Mouse (Mus musculus) MEL (cell line): ENCODE data around the gene Ccr2. TPM values are rescaled to one million over a fixed set of nuclear protein-coding genes. Genes with fewer than 3 reads are reported as not detected.

Experiments used
- DNase-seq: peaks from one replicate; pipeline ENCODE4 v3.0.0; 2011; ENCODE audit warnings: low read depth, low spot score
- H3K27ac ChIP-seq: 2 replicates; pipeline ENCODE4 v1.5.1; 2012; ENCODE audit warnings: low read depth, mild to moderate bottlenecking, control low read depth, low read length, moderate library complexity; ENCODE audit not compliant: control insufficient read depth
- H3K27me3 ChIP-seq, 2 experiments: fragments of 150-350 bp in 1 of 2; sonication (generic) in 1 of 2; 2 replicates each; pipeline ENCODE4 v1.6.1; 2012; ENCODE audit warnings: low read length in 2 of 2, mild to moderate bottlenecking in 2 of 2, improper control_type of control experiment in 1 of 2, moderate library complexity in 1 of 2; ENCODE audit not compliant: insufficient read depth in 2 of 2, control insufficient read depth in 1 of 2
- H3K36me3 ChIP-seq, 2 experiments: 2 replicates each; pipeline ENCODE4 v1.6.1; 2012 to 2014; ENCODE audit warnings: low read length in 2 of 2, improper control_type of control experiment in 1 of 2, inconsistent platforms in 1 of 2, mild to moderate bottlenecking in 1 of 2; ENCODE audit not compliant: insufficient read depth in 2 of 2, control insufficient read depth in 1 of 2
- H3K4me1 ChIP-seq, 2 experiments: fragments of 150-350 bp in 1 of 2; sonication (generic) in 1 of 2; 2 replicates each; pipeline ENCODE4 v1.6.1; 2012; ENCODE audit warnings: low read length in 2 of 2, improper control_type of control experiment in 1 of 2, mild to moderate bottlenecking in 1 of 2; ENCODE audit not compliant: insufficient read depth in 2 of 2, control insufficient read depth in 1 of 2
- H3K4me3 ChIP-seq, 2 experiments: fragments of 150-350 bp in 1 of 2; sonication (generic) in 1 of 2; 2 replicates each; pipeline ENCODE4 v1.5.1; 2012; ENCODE audit warnings: low read depth in 2 of 2, low read length in 2 of 2, mild to moderate bottlenecking in 2 of 2, moderate library complexity in 2 of 2, control low read depth in 1 of 2, improper control_type of control experiment in 1 of 2; ENCODE audit not compliant: control insufficient read depth in 1 of 2, insufficient read depth in 1 of 2
- H3K79me2 ChIP-seq: 2 replicates; pipeline ENCODE4 v1.6.1; 2012; ENCODE audit warnings: mild to moderate bottlenecking, low read length, moderate library complexity; ENCODE audit not compliant: control insufficient read depth, poor library complexity, insufficient read depth
- H3K9ac ChIP-seq: 2 replicates; pipeline ENCODE4 v1.6.1; 2012; ENCODE audit warnings: low read depth, mild to moderate bottlenecking, control low read depth, low read length, moderate library complexity; ENCODE audit not compliant: control insufficient read depth, poor library complexity, severe bottlenecking
- H3K9me3 ChIP-seq: fragments of 150-350 bp; sonication (generic); replicated peaks from 2 replicates; pipeline ENCODE4 v1.6.1; 2012; ENCODE audit warnings: mild to moderate bottlenecking, low read length, improper control_type of control experiment, moderate library complexity; ENCODE audit not compliant: insufficient read depth
- BHLHE40 ChIP-seq: IDR thresholded peaks from 2 replicates; pipeline ENCODE4 v1.6.1; 2012; ENCODE audit warnings: low read depth, mild to moderate bottlenecking, inconsistent platforms, low read length, improper control_type of control experiment, borderline replicate concordance
- CHD1 ChIP-seq: IDR thresholded peaks from 2 replicates; pipeline ENCODE4 v1.6.1; 2012; ENCODE audit warnings: low read depth, mild to moderate bottlenecking, inconsistent platforms, low read length, improper control_type of control experiment
- CHD2 ChIP-seq: IDR thresholded peaks from 2 replicates; pipeline ENCODE4 v1.6.1; 2011; ENCODE audit warnings: low read length, improper control_type of control experiment
- CTCF ChIP-seq, 3 experiments: IDR thresholded peaks in 2 of 3; conservative IDR thresholded peaks in 1 of 3; 2 replicates each; pipeline ENCODE4 v1.5.1; 2011 to 2012; ENCODE audit warnings: low read length in 3 of 3, low read depth in 2 of 3, mild to moderate bottlenecking in 2 of 3, improper control_type of control experiment in 1 of 3, inconsistent platforms in 1 of 3, mixed read lengths in 1 of 3, moderate library complexity in 1 of 3; ENCODE audit not compliant: control insufficient read depth in 1 of 3, insufficient read depth in 1 of 3, poor library complexity in 1 of 3, severe bottlenecking in 1 of 3
- E2F4 ChIP-seq: IDR thresholded peaks from 2 replicates; pipeline ENCODE4 v1.6.1; 2011; ENCODE audit warnings: low read depth, low read length, improper control_type of control experiment, borderline replicate concordance
- ELF1 ChIP-seq: IDR thresholded peaks from 2 replicates; pipeline ENCODE4 v1.6.1; 2014; ENCODE audit warnings: low read depth, mild to moderate bottlenecking, inconsistent platforms, low read length, improper control_type of control experiment, moderate library complexity
- EP300 ChIP-seq, 2 experiments: IDR thresholded peaks; 2 replicates each; pipeline ENCODE4 v1.6.1; 2011; ENCODE audit warnings: improper control_type of control experiment in 2 of 2, low read length in 2 of 2, low read depth in 1 of 2, mild to moderate bottlenecking in 1 of 2
- ETS1 ChIP-seq: IDR thresholded peaks from 2 replicates; pipeline ENCODE4 v1.6.1; 2012; ENCODE audit warnings: low read depth, mild to moderate bottlenecking, inconsistent platforms, low read length, improper control_type of control experiment, moderate library complexity
- GABPA ChIP-seq: IDR thresholded peaks from 2 replicates; pipeline ENCODE4 v1.6.1; 2012; ENCODE audit warnings: low read depth, mild to moderate bottlenecking, inconsistent platforms, low read length, improper control_type of control experiment, moderate library complexity
- GATA1 ChIP-seq: IDR thresholded peaks from 2 replicates; pipeline ENCODE4 v1.6.1; 2011; ENCODE audit warnings: low read depth, low read length, improper control_type of control experiment
- HCFC1 ChIP-seq: IDR thresholded peaks from 2 replicates; pipeline ENCODE4 v1.6.1; 2012; ENCODE audit warnings: low read depth, mild to moderate bottlenecking, inconsistent platforms, low read length, improper control_type of control experiment, moderate library complexity
- JUND ChIP-seq: IDR thresholded peaks from 2 replicates; pipeline ENCODE4 v1.6.1; 2011; ENCODE audit warnings: low read depth, mild to moderate bottlenecking, improper control_type of control experiment, low read length
- KAT2A ChIP-seq: conservative IDR thresholded peaks from 2 replicates; pipeline ENCODE4 v1.6.1; 2012; ENCODE audit warnings: low read depth, low read length, improper control_type of control experiment, inconsistent platforms
- MAFK ChIP-seq: IDR thresholded peaks from 2 replicates; pipeline ENCODE4 v1.6.1; 2011; ENCODE audit warnings: low read depth, mild to moderate bottlenecking, low read length, improper control_type of control experiment, borderline replicate concordance
- MAX ChIP-seq: IDR thresholded peaks from 2 replicates; pipeline ENCODE4 v1.6.1; 2011; ENCODE audit warnings: low read length, improper control_type of control experiment
- MAZ ChIP-seq: IDR thresholded peaks from 2 replicates; pipeline ENCODE4 v1.6.1; 2012; ENCODE audit warnings: low read depth, mild to moderate bottlenecking, inconsistent platforms, low read length, improper control_type of control experiment
- MEF2A ChIP-seq: IDR thresholded peaks from 2 replicates; pipeline ENCODE4 v1.6.1; 2014; ENCODE audit warnings: low read depth, mild to moderate bottlenecking, inconsistent platforms, low read length, improper control_type of control experiment; ENCODE audit not compliant: poor library complexity, insufficient replicate concordance, severe bottlenecking; ENCODE audit errors: extremely low read depth
- MXI1 ChIP-seq: IDR thresholded peaks from 2 replicates; pipeline ENCODE4 v1.6.1; 2011; ENCODE audit warnings: mild to moderate bottlenecking, low read depth, low read length, improper control_type of control experiment
- MYB ChIP-seq: IDR thresholded peaks from 2 replicates; pipeline ENCODE4 v1.6.1; 2011; ENCODE audit warnings: mild to moderate bottlenecking, low read depth, low read length, improper control_type of control experiment
- NRF1 ChIP-seq: IDR thresholded peaks from 2 replicates; pipeline ENCODE4 v1.6.1; 2014; ENCODE audit warnings: low read depth, mild to moderate bottlenecking, inconsistent platforms, low read length, improper control_type of control experiment, moderate library complexity; ENCODE audit not compliant: poor library complexity, insufficient read depth, severe bottlenecking
- POLR2A ChIP-seq, 2 experiments: IDR thresholded peaks; 2 replicates each; pipeline ENCODE4 v1.6.1; 2011 to 2012; ENCODE audit warnings: low read length in 2 of 2, mild to moderate bottlenecking in 2 of 2, control low read depth in 1 of 2, improper control_type of control experiment in 1 of 2, low read depth in 1 of 2, moderate library complexity in 1 of 2; ENCODE audit not compliant: control insufficient read depth in 1 of 2, insufficient read depth in 1 of 2, poor library complexity in 1 of 2
- POLR2AphosphoS2 ChIP-seq: IDR thresholded peaks from 2 replicates; pipeline ENCODE4 v1.6.1; 2011; ENCODE audit warnings: low read length, improper control_type of control experiment
- POLR2AphosphoS5 ChIP-seq: IDR thresholded peaks from 2 replicates; pipeline ENCODE4 v1.6.1; 2012; ENCODE audit warnings: low read depth, borderline replicate concordance, mild to moderate bottlenecking, inconsistent platforms, low read length, moderate library complexity, mixed read lengths
- RAD21 ChIP-seq: IDR thresholded peaks from 2 replicates; pipeline ENCODE4 v1.6.1; 2011; ENCODE audit warnings: mild to moderate bottlenecking, low read depth, low read length, improper control_type of control experiment
- SIN3A ChIP-seq: IDR thresholded peaks from 2 replicates; pipeline ENCODE4 v1.6.1; 2012; ENCODE audit warnings: low read length, improper control_type of control experiment, inconsistent platforms
- TAL1 ChIP-seq: IDR thresholded peaks from 2 replicates; pipeline ENCODE4 v1.6.1; 2012; ENCODE audit warnings: mild to moderate bottlenecking, inconsistent platforms, low read length, moderate library complexity, mixed read lengths
- TBP ChIP-seq: IDR thresholded peaks from 2 replicates; pipeline ENCODE4 v1.8.0; 2011; ENCODE audit warnings: low read depth, low read length, improper control_type of control experiment
- TCF12 ChIP-seq: IDR thresholded peaks from 2 replicates; pipeline ENCODE4 v1.6.1; 2014; ENCODE audit warnings: low read depth, mild to moderate bottlenecking, inconsistent platforms, low read length, improper control_type of control experiment, moderate library complexity
- UBTF ChIP-seq: IDR thresholded peaks from 2 replicates; pipeline ENCODE4 v1.6.1; 2012; ENCODE audit warnings: low read depth, mild to moderate bottlenecking, inconsistent platforms, low read length, improper control_type of control experiment, moderate library complexity, borderline replicate concordance; ENCODE audit not compliant: insufficient read depth
- USF1 ChIP-seq: IDR thresholded peaks from 2 replicates; pipeline ENCODE4 v1.6.1; 2014; ENCODE audit warnings: low read depth, mild to moderate bottlenecking, inconsistent platforms, low read length, improper control_type of control experiment, moderate library complexity
- USF2 ChIP-seq, 2 experiments: IDR thresholded peaks; 2 replicates each; pipeline ENCODE4 v1.6.1; 2011 to 2012; ENCODE audit warnings: improper control_type of control experiment in 2 of 2, low read length in 2 of 2, borderline replicate concordance in 1 of 2, inconsistent platforms in 1 of 2, low read depth in 1 of 2, mild to moderate bottlenecking in 1 of 2; ENCODE audit not compliant: insufficient read depth in 1 of 2
- ZC3H11A ChIP-seq: IDR thresholded peaks from 2 replicates; pipeline ENCODE4 v1.6.1; 2012; ENCODE audit warnings: low read depth, mild to moderate bottlenecking, inconsistent platforms, low read length, improper control_type of control experiment
- ZKSCAN1 ChIP-seq: IDR thresholded peaks from 2 replicates; pipeline ENCODE4 v1.6.1; 2012; ENCODE audit warnings: low read depth, mild to moderate bottlenecking, inconsistent platforms, low read length, improper control_type of control experiment, moderate library complexity
- ZMIZ1 ChIP-seq: IDR thresholded peaks from 2 replicates; pipeline ENCODE4 v1.6.1; 2012; ENCODE audit warnings: low read depth, mild to moderate bottlenecking, inconsistent platforms, low read length, improper control_type of control experiment, moderate library complexity
- ZNF384 ChIP-seq: IDR thresholded peaks from 2 replicates; pipeline ENCODE4 v1.6.1; 2012; ENCODE audit warnings: low read depth, mild to moderate bottlenecking, inconsistent platforms, low read length, improper control_type of control experiment
- polyA plus RNA-seq, 2 experiments: library from polyadenylated mRNA; stranded (reverse) in 1 of 2; unstranded in 1 of 2; fragments of >175 nt in 1 of 2; fragments of >200 nt in 1 of 2; gene quantifications; 2 replicates each; pipeline versions ENCODE4 v1.2.1 to v1.2.4; 2012; ENCODE audit warnings: low replicate concordance in 2 of 2, low read depth in 1 of 2; ENCODE audit not compliant: insufficient read length in 2 of 2, insufficient read depth in 1 of 2, missing spikeins in 1 of 2
- total RNA-seq: library from RNA; depleted of rRNA; stranded (reverse); fragments of 300-350 nt; gene quantifications from 2 replicates; pipeline ENCODE4 v1.2.3, GENCODE M21; 2012

Ccr2 gene
- total and polyA plus RNA-seq, 3 experiments: 4.1 to 10.8 TPM; not detected in 1

- Histone ChIP-seq H3K4me1 (peaks cover 12 to 21% of the 10 kb centered on the region in 2 experiments), H3K36me3 (peaks cover 0 to 25% of the 10 kb centered on the region in 2 experiments; a peak in 2 of 4 replicates), H3K9ac (peak overlapping the region; percentile 15), H3K27ac (peak overlapping the region; percentile 94), H3K4me3 (no peak overlapping the region), H3K27me3 (no peaks in the 10 kb centered on the region), H3K79me2 (no peaks in the 10 kb centered on the region), H3K9me3 (no peaks in the 10 kb centered on the region)
- peak; percentile 86 for DNase-seq
- TF ChIP-seq MAZ (no peak), ZNF384 (no peak), MYB (peak; percentile 84), MAX (no peak), HCFC1 (peak; percentile 27; the same call in 1 of the 2 replicates), GABPA (no peak), SIN3A (peak; percentile 46; the same call in 1 of the 2 replicates), USF1 (no peak), MXI1 (no peak), CHD2 (no peak), TBP (peak; percentile 54; the same call in 1 of the 2 replicates), MAFK (no peak), RAD21 (no peak), ZC3H11A (no peak), GATA1 (peak; percentile 50; the same call in 1 of the 2 replicates), CHD1 (no peak), ELF1 (no peak), CTCF (IDR thresholded peaks at IDR 0.05 in 2 of 3, conservative IDR thresholded peaks at IDR 0.05 in 1 of 3; ENCODE audit: control insufficient read depth in 1 of 3, insufficient read depth in 1 of 3, low read depth in 2 of 3, low read length in 3 of 3, poor library complexity in 1 of 3, severe bottlenecking in 1 of 3) (no peak), TCF12 (peak; percentile 39; the same call in 1 of the 2 replicates), ZKSCAN1 (no peak), E2F4 (no peak), POLR2AphosphoS2 (no peak), KAT2A (no peak), BHLHE40 (no peak), JUND (peak; percentile 87; the same call in 1 of the 2 replicates), ETS1 (peak; percentile 69), TAL1 (no peak; the same call in 1 of the 2 replicates), NRF1 (no peak), POLR2A (IDR thresholded peaks at IDR 0.05; ENCODE audit: control insufficient read depth in 1 of 2, insufficient read depth in 1 of 2, low read depth in 1 of 2, low read length in 2 of 2, poor library complexity in 1 of 2) (no peak), ZMIZ1 (no peak), MEF2A (no peak), POLR2AphosphoS5 (no peak), EP300 (IDR thresholded peaks at IDR 0.05; ENCODE audit: low read depth in 1 of 2, low read length in 2 of 2) (peak; percentile 93 to 95), UBTF (no peak), USF2 (IDR thresholded peaks at IDR 0.05; ENCODE audit: borderline replicate concordance in 1 of 2, insufficient read depth in 1 of 2, low read depth in 1 of 2, low read length in 2 of 2) (no peak)
These were observed 33.4 kb upstream of the Ccr2 start for GRCm38 (mm10) chr9:124068098-124069058.
